Mouse (Mus musculus) erythroblast, embryonic 14.5 days (primary cell): ENCODE measurements around the gene Mapk9. TPM values are rescaled to one million over a fixed set of nuclear protein-coding genes. Genes with fewer than 3 reads are reported as not detected.

Experiments used
- H3K27me3 ChIP-seq: 2 replicates; pipeline ENCODE4 v1.6.1; 2012; ENCODE audit warnings: inconsistent platforms; ENCODE audit not compliant: control insufficient read depth
- H3K36me3 ChIP-seq: 2 replicates; pipeline ENCODE4 v1.6.1; 2012; ENCODE audit warnings: mild to moderate bottlenecking, inconsistent platforms; ENCODE audit not compliant: control insufficient read depth
- H3K4me1 ChIP-seq: 2 replicates; pipeline ENCODE4 v1.6.1; 2012; ENCODE audit warnings: inconsistent platforms; ENCODE audit not compliant: control insufficient read depth
- H3K4me3 ChIP-seq: replicated peaks from 2 replicates; pipeline ENCODE3; 2012; ENCODE audit warnings: moderate library complexity, mild to moderate bottlenecking, inconsistent platforms
- H3K9me3 ChIP-seq: 2 replicates; pipeline ENCODE4 v1.6.1; 2012; ENCODE audit warnings: low read length, inconsistent platforms, mixed read lengths; ENCODE audit not compliant: control insufficient read depth
- GATA1 ChIP-seq: IDR thresholded peaks from 2 replicates; pipeline ENCODE4 v1.6.1; 2012; ENCODE audit warnings: low read length, inconsistent platforms, mixed read lengths
- TAL1 ChIP-seq: IDR thresholded peaks from 3 replicates; pipeline ENCODE4 v1.6.1; 2012; ENCODE audit warnings: low read length, inconsistent platforms, mixed read lengths
- polyA plus RNA-seq: library from polyadenylated mRNA; stranded (reverse); fragments of >175 nt; gene quantifications from 2 replicates; pipeline ENCODE4 v1.2.3, GENCODE M21; 2012

Mapk9 gene
- polyA plus RNA-seq, 1 experiment = 0.44 TPM

- H3K27me3 ChIP-seq = no peaks in the 10 kb centered on the region
- no peaks in the 10 kb centered on the region for H3K9me3 ChIP-seq
- TF ChIP-seq TAL1 (no peak), GATA1 (no peak)
- H3K36me3 ChIP-seq = no peaks in the 10 kb centered on the region
- H3K4me3 ChIP-seq = no peak overlapping the region
- H3K4me1 ChIP-seq = peaks cover 9% of the 10 kb centered on the region
Observed at GRCm38 (mm10) chr11:49818869-49819566, 27.5 kb upstream of the Mapk9 start.

- peaks cover 9% of the 10 kb centered on the region for H3K4me1 ChIP-seq
- H3K36me3 ChIP-seq = no peaks in the 10 kb centered on the region
- TF ChIP-seq GATA1 = no peak
- TF ChIP-seq TAL1 = no peak
- H3K4me3 ChIP-seq = no peak overlapping the region
- H3K9me3 ChIP-seq = no peaks in the 10 kb centered on the region
- H3K27me3 ChIP-seq = no peaks in the 10 kb centered on the region
Observed at GRCm38 (mm10) chr11:49819676-49820075, 26.9 kb upstream of the Mapk9 start.

- Histone ChIP-seq H3K27me3 (no peaks in the 10 kb centered on the region), H3K9me3 (no peaks in the 10 kb centered on the region), H3K36me3 (no peaks in the 10 kb centered on the region), H3K4me1 (peaks cover 9% of the 10 kb centered on the region), H3K4me3 (no peak overlapping the region)
- TF ChIP-seq TAL1 = no peak
- no peak for TF ChIP-seq GATA1
Observed at GRCm38 (mm10) chr11:49820928-49821327, 25.6 kb upstream of the Mapk9 start.

- no peaks in the 10 kb centered on the region for H3K36me3 ChIP-seq
- no peaks in the 10 kb centered on the region for H3K27me3 ChIP-seq
- no peak overlapping the region for H3K4me3 ChIP-seq
- no peaks in the 10 kb centered on the region for H3K9me3 ChIP-seq
- TF ChIP-seq TAL1 = no peak
- TF ChIP-seq GATA1 = no peak
- H3K4me1 ChIP-seq = peaks cover 10% of the 10 kb centered on the region
Observed at GRCm38 (mm10) chr11:49821546-49821945, 25.0 kb upstream of the Mapk9 start.

GRCm38 (mm10) chr11:49822337-49822736, 24.2 kb upstream of the Mapk9 start:
- Histone ChIP-seq H3K9me3 (no peaks in the 10 kb centered on the region), H3K36me3 (no peaks in the 10 kb centered on the region), H3K27me3 (no peaks in the 10 kb centered on the region), H3K4me3 (no peak overlapping the region), H3K4me1 (peaks cover 11% of the 10 kb centered on the region)
- TF ChIP-seq GATA1 (no peak), TAL1 (no peak)

GRCm38 (mm10) chr11:49824896-49825295, 21.7 kb upstream of the Mapk9 start:
- Histone ChIP-seq H3K4me1 (peaks cover 11% of the 10 kb centered on the region), H3K36me3 (no peaks in the 10 kb centered on the region), H3K4me3 (no peak overlapping the region), H3K9me3 (no peaks in the 10 kb centered on the region), H3K27me3 (no peaks in the 10 kb centered on the region)
- TF ChIP-seq GATA1 = no peak
- no peak for TF ChIP-seq TAL1

- Histone ChIP-seq H3K27me3 (no peaks in the 10 kb centered on the region), H3K9me3 (no peaks in the 10 kb centered on the region), H3K4me1 (peaks cover 6% of the 10 kb centered on the region), H3K4me3 (no peak overlapping the region), H3K36me3 (no peaks in the 10 kb centered on the region)
- TF ChIP-seq TAL1 = no peak
- TF ChIP-seq GATA1 = no peak
Observed at GRCm38 (mm10) chr11:49827243-49827642, 19.3 kb upstream of the Mapk9 start.

GRCm38 (mm10) chr11:49829176-49829745, 17.3 kb upstream of the Mapk9 start:
- Histone ChIP-seq H3K4me1 (peaks cover 5% of the 10 kb centered on the region; the same call in 1 of the 2 replicates), H3K36me3 (no peaks in the 10 kb centered on the region), H3K9me3 (no peaks in the 10 kb centered on the region), H3K27me3 (no peaks in the 10 kb centered on the region), H3K4me3 (no peak overlapping the region)
- no peak for TF ChIP-seq TAL1
- TF ChIP-seq GATA1 = no peak

GRCm38 (mm10) chr11:49831980-49832379, 14.6 kb upstream of the Mapk9 start:
- no peaks in the 10 kb centered on the region for H3K27me3 ChIP-seq
- H3K9me3 ChIP-seq = no peaks in the 10 kb centered on the region
- no peak overlapping the region for H3K4me3 ChIP-seq
- TF ChIP-seq TAL1 (no peak), GATA1 (no peak)
- H3K36me3 ChIP-seq = no peaks in the 10 kb centered on the region
- peaks cover 4% of the 10 kb centered on the region; the same call in 1 of the 2 replicates for H3K4me1 ChIP-seq

- Histone ChIP-seq H3K9me3 (no peaks in the 10 kb centered on the region), H3K4me3 (no peak overlapping the region), H3K27me3 (no peaks in the 10 kb centered on the region), H3K36me3 (no peaks in the 10 kb centered on the region), H3K4me1 (peaks cover 4% of the 10 kb centered on the region; the same call in 1 of the 2 replicates)
- no peak for TF ChIP-seq TAL1
- no peak for TF ChIP-seq GATA1
Observed at GRCm38 (mm10) chr11:49832962-49833361, 13.6 kb upstream of the Mapk9 start.
